28 mouse cellular contexts compared by ENCODE assay signal in the genomic region with DNA sequence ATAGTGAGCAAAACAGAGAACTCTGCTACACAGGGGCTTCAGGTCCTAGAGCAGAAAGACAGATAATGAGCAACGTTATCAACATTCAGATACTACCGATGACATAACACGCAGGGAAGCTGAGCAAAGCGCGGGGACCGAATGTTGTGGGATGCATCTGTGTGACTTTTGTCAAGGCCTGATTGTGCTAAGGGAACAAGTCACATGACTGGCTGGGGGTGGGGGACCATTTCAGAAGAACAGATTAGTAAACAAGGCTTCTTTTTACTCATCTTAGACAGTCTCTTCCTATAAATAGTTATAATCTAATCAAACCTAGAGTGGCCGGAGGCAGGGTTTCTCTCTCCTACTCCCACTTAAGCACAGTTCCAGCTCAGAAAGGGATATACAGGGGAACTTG. TPM values are rescaled to one million over a fixed set of nuclear protein-coding genes. Genes with fewer than 3 reads are reported as not detected.
DNase-seq lines count a peak whose midpoint lies in the region; ATAC-seq and TF ChIP-seq lines count a peak whose summit lies in the region.
"Had no signal": no experiment of that assay in that cellular context is flagged by ENCODE, and none has a peak within 500 bp of the region (broad histone marks: within the 10 kb centered on the region; RNA-seq: fewer than 3 reads in every experiment).

No protein-coding gene starts in this region.

- H3K4me3 ChIP-seq in liver, postnatal 0 days (ENCODE audit: low read depth, low read length): no peak overlapping the region
- H3K4me3 ChIP-seq in liver, embryonic 12.5 days: no peak overlapping the region
- H3K4me3 ChIP-seq in MEL (ENCODE audit: control insufficient read depth in 1 of 2, insufficient read depth in 1 of 2, low read depth in 2 of 2, low read length in 2 of 2): no peak overlapping the region
- H3K4me3 ChIP-seq: embryonic facial prominence, embryonic 13.5 days; embryonic facial prominence, embryonic 15.5 days; forebrain, embryonic 13.5 days; forebrain, embryonic 15.5 days had no signal

- peaks cover 6% of the 10 kb centered on the region; the same call in 1 of the 2 replicates for H3K4me1 ChIP-seq in liver, postnatal 0 days (ENCODE audit: insufficient read depth)
- H3K4me1 ChIP-seq in liver, embryonic 12.5 days: 0 out of 2 replicates have a peak, but pooled peaks cover 6% of the 10 kb centered on the region
- peaks cover under 1 to 5% of the 10 kb centered on the region in 2 experiments; a peak in 3 of 4 replicates for H3K4me1 ChIP-seq in MEL (ENCODE audit: control insufficient read depth in 1 of 2, insufficient read depth in 2 of 2, low read length in 2 of 2)

- no peak for TF ChIP-seq POLR2A in MEL (IDR thresholded peaks at IDR 0.05; ENCODE audit: control insufficient read depth in 1 of 2, insufficient read depth in 1 of 2, low read depth in 1 of 2, low read length in 2 of 2, poor library complexity in 1 of 2)

- TF ChIP-seq EP300 in liver, postnatal 0 days (IDR thresholded peaks at IDR 0.05; ENCODE audit: low read depth): no peak
- TF ChIP-seq EP300 in MEL (IDR thresholded peaks at IDR 0.05; ENCODE audit: low read depth in 1 of 2, low read length in 2 of 2): no peak

- no peaks in the 10 kb centered on the region for H3K36me3 ChIP-seq in liver, postnatal 0 days (replicated peaks; ENCODE audit: insufficient read depth, low read length)
- H3K36me3 ChIP-seq in liver, embryonic 12.5 days: no peaks in the 10 kb centered on the region
- peaks cover 0 to 6% of the 10 kb centered on the region in 2 experiments; a peak in 1 of 4 replicates for H3K36me3 ChIP-seq in MEL (ENCODE audit: control insufficient read depth in 1 of 2, insufficient read depth in 2 of 2, low read length in 2 of 2)
- H3K36me3 ChIP-seq: embryonic facial prominence, embryonic 13.5 days; embryonic facial prominence, embryonic 15.5 days; forebrain, embryonic 15.5 days had no signal

- no peaks in the 10 kb centered on the region for H3K79me2 ChIP-seq in MEL (ENCODE audit: control insufficient read depth, insufficient read depth, low read length, poor library complexity)

- no peak for TF ChIP-seq RAD21 in MEL (IDR thresholded peaks at IDR 0.05; ENCODE audit: low read depth, low read length)

- TF ChIP-seq CTCF in liver, postnatal 0 days (IDR thresholded peaks at IDR 0.05; ENCODE audit: low read depth): no peak
- TF ChIP-seq CTCF in MEL (IDR thresholded peaks at IDR 0.05 in 2 of 3, conservative IDR thresholded peaks at IDR 0.05 in 1 of 3; ENCODE audit: control insufficient read depth in 1 of 3, insufficient read depth in 1 of 3, low read depth in 2 of 3, low read length in 3 of 3, poor library complexity in 1 of 3, severe bottlenecking in 1 of 3): no peak

- no peak for DNase-seq in liver, postnatal 0 days
- DNase-seq in MEL (ENCODE audit: low read depth, low spot score): no peak
- peak; percentile 78 for DNase-seq in brain, adult 2 months (ENCODE audit: low read depth, low spot score)
- DNase-seq in testis, postnatal 10 days (ENCODE audit: low spot score): peak; percentile 53
- DNase-seq in lung, adult 18-20 months: no peak
- DNase-seq in layer of hippocampus, adult 8-10 months (ENCODE audit: low spot score in 2 of 2): no peak
- DNase-seq in lung, postnatal 10 days: no peak
- DNase-seq: adrenal gland, adult 8-10 months; adrenal gland, postnatal 14 days; adrenal gland, postnatal 36 days; cerebellum, adult 11 months; cerebellum, adult 18-20 months; cerebellum, adult 8-10 months; cerebellum, adult 9-11 months; cerebellum, postnatal 14 days; cerebellum, postnatal 36 days; embryo, embryonic 11 days; forebrain, postnatal 0 days had no signal

- 0 out of 2 replicates have a peak overlapping the region, but pooled peaks have one; percentile 91 for H3K27ac ChIP-seq in liver, postnatal 0 days (ENCODE audit: low read depth)
- no peak overlapping the region for H3K27ac ChIP-seq in liver, embryonic 12.5 days
- no peak overlapping the region for H3K27ac ChIP-seq in MEL (ENCODE audit: control insufficient read depth, low read depth, low read length)
- H3K27ac ChIP-seq: embryonic facial prominence, embryonic 13.5 days; embryonic facial prominence, embryonic 15.5 days; forebrain, embryonic 13.5 days; forebrain, embryonic 15.5 days had no signal

- H3K9me3 ChIP-seq in liver, postnatal 0 days (ENCODE audit: low read length): no peaks in the 10 kb centered on the region
- H3K9me3 ChIP-seq in liver, embryonic 12.5 days (replicated peaks): no peaks in the 10 kb centered on the region
- H3K9me3 ChIP-seq in MEL (replicated peaks; ENCODE audit: insufficient read depth, low read length): no peaks in the 10 kb centered on the region
- H3K9me3 ChIP-seq: embryonic facial prominence, embryonic 13.5 days; embryonic facial prominence, embryonic 15.5 days; forebrain, embryonic 13.5 days; forebrain, embryonic 15.5 days had no signal

- WGBS in liver, postnatal 0 days (ENCODE audit: insufficient replicate concordance): 78% methylated on average over 7 of the region's 7 CpGs
- 70% methylated on average over 7 of the region's 7 CpGs for WGBS in liver, embryonic 12.5 days (ENCODE audit: insufficient replicate concordance)

- ATAC-seq in liver, postnatal 0 days: no peak
- no peak for ATAC-seq in liver, embryonic 12.5 days
- ATAC-seq: activated CD4-positive, CD25-positive, alpha-beta regulatory T cell, adult 4 months; forebrain, embryonic 13.5 days; forebrain, embryonic 15.5 days; forebrain, postnatal 0 days; Patski had no signal

- no peak overlapping the region for H3K4me2 ChIP-seq in liver, postnatal 0 days (ENCODE audit: low read depth, low read length)
- H3K4me2 ChIP-seq in liver, embryonic 12.5 days: no peak overlapping the region
- H3K4me2 ChIP-seq: embryonic facial prominence, embryonic 13.5 days; embryonic facial prominence, embryonic 15.5 days; forebrain, embryonic 13.5 days; forebrain, embryonic 15.5 days had no signal

- no peak overlapping the region for H3K9ac ChIP-seq in liver, postnatal 0 days (replicated peaks)
- no peak overlapping the region for H3K9ac ChIP-seq in liver, embryonic 12.5 days
- H3K9ac ChIP-seq in MEL (ENCODE audit: control insufficient read depth, low read depth, low read length, poor library complexity, severe bottlenecking): no peak overlapping the region
- H3K9ac ChIP-seq: embryonic facial prominence, embryonic 13.5 days; embryonic facial prominence, embryonic 15.5 days; forebrain, embryonic 13.5 days; forebrain, embryonic 15.5 days; forebrain, postnatal 0 days had no signal

- no peaks in the 10 kb centered on the region for H3K27me3 ChIP-seq in liver, postnatal 0 days (ENCODE audit: insufficient read depth, low read length)
- H3K27me3 ChIP-seq in liver, embryonic 12.5 days (replicated peaks): peaks cover 39% of the 10 kb centered on the region
- peaks cover 3 to 5% of the 10 kb centered on the region in 2 experiments; a peak in 2 of 4 replicates for H3K27me3 ChIP-seq in MEL (ENCODE audit: control insufficient read depth in 1 of 2, insufficient read depth in 2 of 2, low read length in 2 of 2)
- H3K27me3 ChIP-seq: embryonic facial prominence, embryonic 13.5 days; embryonic facial prominence, embryonic 15.5 days; forebrain, embryonic 13.5 days; forebrain, embryonic 15.5 days had no signal

TF ChIP-seq in MEL, 35 proteins besides CTCF, POLR2A, EP300 and RAD21:
- TF ChIP-seq CHD1 (IDR thresholded peaks at IDR 0.05; ENCODE audit: low read depth, low read length) (no peak), USF1 (IDR thresholded peaks at IDR 0.05; ENCODE audit: low read depth, low read length) (peak; percentile 78)

RNA-seq across cellular contexts. Expression of a gene that starts 1.7 kb away (rescaled TPM):
- 1.1 and 1.8 TPM in 2 replicates for polyA plus RNA-seq in liver, postnatal 0 days (2015; fragmentation: Nextera tagmentation; extraction: Ambion mirVana)
- not detected in 2 replicates for polyA plus RNA-seq in liver, embryonic 12.5 days (2016; fragmentation: Nextera tagmentation; extraction: Ambion mirVana)
- total RNA-seq in MEL (2012; rRNA removed): not detected in 2 replicates
- not detected for polyA plus RNA-seq in MEL (2012; ENCODE audit: insufficient read depth in 1 of 2, insufficient read length in 2 of 2, low read depth in 1 of 2, low replicate concordance in 2 of 2, missing spikeins in 1 of 2)
- total RNA-seq in layer of hippocampus, adult 8-10 months (2022): 10 to 100 TPM; 14.7 to 18.5 (median 17.7) TPM
- total RNA-seq: common myeloid progenitor, adult 5-6 weeks had no signal
- polyA plus RNA-seq: C2C12; forebrain, embryonic 11.5 days; Patski had no signal

Comparison
In these comparisons a context has a peak if more than half of its experiments do, and no peak if none do; other contexts are left out.
1. DNase-seq: peak in brain, adult 2 months (single experiment) and testis, postnatal 10 days (single experiment); none in liver, postnatal 0 days (single experiment), MEL (single experiment), lung, adult 18-20 months (0 of 2), layer of hippocampus, adult 8-10 months (0 of 2) and lung, postnatal 10 days (single experiment).